Mouse (Mus musculus) midbrain, postnatal 0 days (tissue): ENCODE measurements around the gene Slc28a2. TPM values are rescaled to one million over a fixed set of nuclear protein-coding genes. Genes with fewer than 3 reads are reported as not detected.
"Not testable (repeated sequence)": the region's sequence is repeated elsewhere in the genome, so short reads cannot be mapped to it uniquely, and the experiment has no call there.

Source experiments
- ATAC-seq: fragments of 200-750 bp; cut with Nextera tagmentation; 2 replicates; pipeline ENCODE4 v1.8.0; 2017; ENCODE audit warnings: moderate number of reproducible peaks, mild to moderate bottlenecking, moderate TSS enrichment, moderate library complexity; ENCODE audit not compliant: low FRiP score
- DNase-seq: peaks from one replicate; pipeline ENCODE4 v3.0.0-alpha.2; 2015; ENCODE audit warnings: low spot score
- H3K27ac ChIP-seq: fragments of 300-500 bp; sonication (generic); 2 replicates; pipeline ENCODE4 v1.5.1; 2014; ENCODE audit warnings: low read depth, mild to moderate bottlenecking, low read length, mixed read lengths
- H3K27me3 ChIP-seq: fragments of 300-500 bp; sonication (generic); 2 replicates; pipeline ENCODE4 v1.6.1; 2014; ENCODE audit warnings: low read length, control low read depth, mixed read lengths; ENCODE audit not compliant: insufficient read depth
- H3K36me3 ChIP-seq: fragments of 300-500 bp; sonication (generic); 2 replicates; pipeline ENCODE4 v1.6.1; 2014; ENCODE audit warnings: low read length, control low read depth, mixed read lengths; ENCODE audit not compliant: insufficient read depth
- H3K4me1 ChIP-seq: fragments of 300-500 bp; sonication (generic); 2 replicates; pipeline ENCODE4 v1.6.1; 2014; ENCODE audit warnings: mild to moderate bottlenecking, control low read depth, antibody characterized with exemption, low read length, mixed read lengths; ENCODE audit not compliant: insufficient read depth
- H3K4me2 ChIP-seq: fragments of 300-500 bp; sonication (generic); 2 replicates; pipeline ENCODE4 v1.6.1; 2014; ENCODE audit warnings: low read depth, mild to moderate bottlenecking, low read length, mixed read lengths; ENCODE audit not compliant: poor library complexity, severe bottlenecking
- H3K4me3 ChIP-seq: fragments of 300-500 bp; sonication (generic); 2 replicates; pipeline ENCODE4 v1.5.1; 2014; ENCODE audit warnings: low read depth, mild to moderate bottlenecking, low read length, moderate library complexity
- H3K9ac ChIP-seq: fragments of 300-500 bp; sonication (generic); replicated peaks from 2 replicates; pipeline ENCODE4 v1.6.1; 2014; ENCODE audit warnings: mild to moderate bottlenecking, low read length, moderate library complexity, mixed read lengths; ENCODE audit not compliant: poor library complexity, severe bottlenecking
- H3K9me3 ChIP-seq: fragments of 300-500 bp; sonication (generic); 2 replicates; pipeline ENCODE4 v1.6.1; 2016; ENCODE audit warnings: low read length, control low read depth
- CTCF ChIP-seq: IDR thresholded peaks from 2 replicates; pipeline ENCODE4 v1.5.1; 2016; ENCODE audit warnings: antibody characterized with exemption, mild to moderate bottlenecking
- WGBS: fragments of 180-500 bp; shearing (Covaris S2); extraction: QIAGEN DNeasy Blood & Tissue Kit; methylation state at CpG from one replicate; pipeline ENCODE4 v1.1.7; 2014; 5-methylcytosine and 5-hydroxymethylcytosine counted together
- polyA plus RNA-seq: library from polyadenylated mRNA; unstranded; fragments of >200 nt; fragmentation: Nextera tagmentation; extraction: Ambion mirVana; gene quantifications from 2 replicates; pipeline ENCODE4 v1.2.1, GENCODE M21; 2015
- total RNA-seq: library from RNA; depleted of rRNA; stranded (reverse); fragments of >200 nt; gene quantifications from 2 replicates; pipeline ENCODE4 v1.2.3, GENCODE M21; 2014

The Slc28a2 gene
- total and polyA plus RNA-seq, 2 experiments from 2014 or later: 0.10 TPM; not detected in 1

DNA sequence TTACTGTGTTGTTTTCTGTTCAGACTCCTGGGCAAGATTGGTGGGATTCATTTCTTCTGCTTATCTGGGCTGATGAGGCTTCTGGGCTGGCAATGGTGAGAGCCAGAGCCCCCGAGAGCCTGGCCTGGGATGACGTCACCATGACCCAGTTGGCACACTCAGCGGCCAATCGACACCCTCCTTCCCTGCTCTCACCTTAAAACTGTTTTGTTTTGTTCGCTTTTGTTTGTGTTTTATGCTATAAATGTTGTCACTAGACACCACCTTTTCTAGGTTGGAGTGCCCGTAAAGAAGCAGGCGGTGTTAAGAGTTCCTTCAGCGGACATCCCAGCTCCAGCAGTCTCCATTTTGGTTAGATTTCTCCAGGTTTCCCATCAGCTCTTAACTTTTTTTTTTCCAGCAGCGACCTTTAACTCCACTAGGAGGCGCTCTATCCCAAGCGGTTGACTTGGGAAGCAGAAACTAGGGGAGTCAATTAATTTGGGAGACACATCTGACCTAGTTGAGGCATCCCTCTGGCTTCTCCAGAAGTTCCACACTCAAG lies 45.4 kb upstream of the Slc28a2 start:
- peak; percentile 86 for TF ChIP-seq CTCF
- WGBS: 5% methylated on average over 11 of the region's 11 CpGs
- H3K4me1 ChIP-seq: no peaks in the 10 kb centered on the region
- ATAC-seq (no peak), DNase-seq (peak; percentile 79)
- 0 out of 2 replicates have a peak overlapping the region, but pooled peaks have one; percentile 24 for H3K9ac ChIP-seq
- H3K27me3 ChIP-seq: no peaks in the 10 kb centered on the region
- H3K27ac ChIP-seq: no peak overlapping the region
- no peaks in the 10 kb centered on the region for H3K9me3 ChIP-seq
- peak overlapping the region; percentile 24 for H3K4me2 ChIP-seq
- H3K4me3 ChIP-seq: peak overlapping the region; percentile 20
- H3K36me3 ChIP-seq: no peaks in the 10 kb centered on the region

DNA sequence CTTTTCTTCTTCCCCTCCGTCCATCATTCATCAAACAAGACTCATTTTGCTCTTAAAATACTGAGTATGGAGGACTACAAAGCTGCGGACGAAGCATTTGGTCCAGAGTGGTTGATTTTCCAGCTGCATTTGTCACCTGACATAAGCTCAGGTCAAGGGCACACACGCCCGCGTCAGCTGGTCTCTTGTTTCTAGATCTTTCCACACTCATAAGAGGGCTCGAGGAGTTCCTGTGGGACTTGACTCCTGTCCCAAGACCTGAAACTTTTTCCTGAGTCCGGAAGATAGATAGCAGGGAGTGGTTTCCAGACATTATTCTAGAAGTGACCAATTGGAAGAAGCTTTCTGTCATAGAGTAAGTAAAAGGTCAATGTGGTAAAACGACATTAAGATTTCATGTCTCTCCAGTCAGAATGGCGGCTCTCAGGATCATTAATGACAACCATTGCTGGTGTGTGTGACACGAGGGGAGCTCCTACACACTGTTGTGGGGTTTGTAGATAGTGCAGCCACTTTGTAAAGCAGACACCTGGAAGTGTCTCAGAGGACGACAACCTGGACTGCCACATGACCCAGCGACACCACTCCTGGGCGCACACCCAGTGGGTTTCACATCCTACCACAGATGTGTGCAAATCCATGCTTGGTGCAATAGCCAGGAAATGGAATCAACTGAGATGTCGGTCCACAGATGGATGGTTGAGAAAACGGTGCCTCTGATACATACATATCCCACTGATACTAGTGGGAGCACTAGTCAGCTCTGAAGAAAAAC lies 44.8 kb upstream of the Slc28a2 start:
- H3K27me3 ChIP-seq: no peaks in the 10 kb centered on the region
- WGBS: 79% methylated on average over 16 of the region's 16 CpGs
- H3K9me3 ChIP-seq: no peaks in the 10 kb centered on the region
- no peak for ATAC-seq
- no peak overlapping the region for H3K27ac ChIP-seq
- H3K4me2 ChIP-seq: no peak overlapping the region
- no peak overlapping the region for H3K9ac ChIP-seq
- H3K4me1 ChIP-seq: no peaks in the 10 kb centered on the region
- H3K4me3 ChIP-seq: no peak overlapping the region
- no peak for DNase-seq
- no peak for TF ChIP-seq CTCF
- no peaks in the 10 kb centered on the region for H3K36me3 ChIP-seq

DNA sequence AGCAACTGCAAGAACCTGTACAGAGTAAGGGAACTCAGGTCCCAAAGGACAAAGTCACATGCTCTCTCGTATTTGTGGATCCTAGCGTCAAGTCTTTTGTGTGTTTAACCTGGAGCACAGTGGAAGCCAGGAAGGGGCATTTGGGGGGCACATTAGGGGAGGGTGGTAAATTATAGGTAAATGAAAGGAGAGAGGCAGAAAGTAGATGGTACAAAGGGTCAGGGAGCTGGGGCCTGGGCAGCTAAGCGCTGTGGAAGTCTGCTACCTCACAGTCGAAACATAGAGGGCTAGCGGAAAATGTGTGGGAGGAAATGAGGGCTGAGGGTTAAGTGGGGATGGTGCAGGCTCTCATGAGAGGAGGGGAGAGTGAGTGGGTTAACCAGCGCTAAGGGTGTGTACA lies 44.2 kb upstream of the Slc28a2 start:
- H3K36me3 ChIP-seq: no peaks in the 10 kb centered on the region
- no peak for TF ChIP-seq CTCF
- ATAC-seq (no peak), DNase-seq (no peak)
- no peak overlapping the region for H3K27ac ChIP-seq
- H3K4me3 ChIP-seq: no peak overlapping the region
- no peak overlapping the region for H3K4me2 ChIP-seq
- H3K9me3 ChIP-seq: no peaks in the 10 kb centered on the region
- no peaks in the 10 kb centered on the region for H3K4me1 ChIP-seq
- WGBS: 89% methylated on average over 6 of the region's 6 CpGs
- no peak overlapping the region for H3K9ac ChIP-seq
- no peaks in the 10 kb centered on the region for H3K27me3 ChIP-seq

DNA sequence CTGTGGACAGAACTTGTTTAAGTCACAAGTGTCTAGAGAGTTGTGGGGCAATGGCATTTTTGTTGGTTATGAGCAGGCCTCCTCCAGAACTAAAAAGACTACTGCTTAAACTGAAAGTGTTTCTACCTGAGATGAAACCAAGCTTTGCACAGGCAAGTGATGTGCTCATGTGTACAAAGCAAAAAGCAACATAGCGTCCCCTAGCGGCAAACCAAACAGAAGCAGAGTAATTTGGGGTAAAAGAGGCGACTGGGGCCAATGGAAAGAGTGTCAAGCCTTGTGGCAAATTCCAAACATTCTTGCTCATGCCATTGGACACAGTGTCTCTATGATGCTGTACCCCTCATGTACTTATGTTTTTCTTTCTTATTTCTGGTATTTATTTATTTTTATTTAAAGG lies 41.2 kb upstream of the Slc28a2 start:
- Histone ChIP-seq H3K36me3 (no peaks in the 10 kb centered on the region), H3K4me2 (no peak overlapping the region), H3K4me1 (no peaks in the 10 kb centered on the region), H3K27me3 (no peaks in the 10 kb centered on the region), H3K4me3 (no peak overlapping the region), H3K9ac (no peak overlapping the region), H3K9me3 (no peaks in the 10 kb centered on the region), H3K27ac (no peak overlapping the region)
- DNase-seq: no peak
- TF ChIP-seq CTCF: 0 out of 2 replicates have a peak, but pooled peaks have one; percentile 6
- WGBS: 48% methylated on average over 3 of the region's 3 CpGs
- no peak for ATAC-seq

DNA sequence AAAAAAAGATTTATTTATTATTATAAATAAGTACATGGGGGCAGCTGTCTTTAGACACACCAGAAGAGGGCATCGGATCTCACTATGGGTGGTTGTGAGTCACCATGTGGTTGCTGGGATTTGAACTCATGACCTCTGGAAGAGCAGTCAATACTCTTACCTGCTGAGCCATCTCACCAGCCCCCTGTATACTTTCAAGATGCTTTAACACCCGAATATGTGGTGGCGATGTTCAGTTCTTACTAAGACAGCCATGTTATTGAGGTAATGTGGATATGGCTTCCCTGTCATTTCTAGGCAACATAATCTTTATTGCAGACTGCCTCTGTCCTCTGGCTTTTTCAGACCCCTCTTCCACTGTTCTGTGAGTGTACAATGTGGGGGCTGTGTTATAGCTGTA lies 39.1 kb upstream of the Slc28a2 start:
- not testable (repeated sequence) for DNase-seq, H3K4me1 ChIP-seq, ATAC-seq, H3K27ac ChIP-seq, H3K27me3 ChIP-seq, H3K4me3 ChIP-seq, H3K9me3 ChIP-seq, H3K9ac ChIP-seq, H3K36me3 ChIP-seq, H3K4me2 ChIP-seq
- WGBS: 91% methylated on average over 3 of the region's 3 CpGs

DNA sequence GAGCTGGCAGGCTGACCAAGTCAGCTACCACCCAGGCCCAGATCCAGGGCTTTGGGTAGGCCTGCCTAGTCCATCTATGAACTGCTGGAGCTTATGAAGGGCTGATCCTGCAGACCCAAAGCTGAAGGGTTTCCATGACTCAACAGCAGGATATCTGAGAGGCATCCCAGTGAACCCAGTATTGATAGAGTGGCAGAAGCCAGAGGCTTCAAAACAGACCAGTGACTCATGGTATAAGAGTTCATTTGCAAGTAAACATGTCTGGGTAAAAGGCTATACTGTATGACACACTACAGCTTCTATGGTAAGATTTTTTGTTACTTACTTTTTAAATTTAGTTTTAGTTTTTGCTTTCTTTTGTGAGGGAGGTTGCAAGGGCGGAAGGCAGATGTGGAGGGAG lies 30.1 kb upstream of the Slc28a2 start:
- H3K4me1 ChIP-seq: no peaks in the 10 kb centered on the region
- no peaks in the 10 kb centered on the region for H3K27me3 ChIP-seq
- H3K9ac ChIP-seq: no peak overlapping the region
- H3K4me2 ChIP-seq: no peak overlapping the region
- no peak for ATAC-seq
- H3K36me3 ChIP-seq: no peaks in the 10 kb centered on the region
- H3K4me3 ChIP-seq: no peak overlapping the region
- WGBS: 88% methylated on average over 1 of the region's 1 CpGs
- H3K9me3 ChIP-seq: no peaks in the 10 kb centered on the region
- no peak for TF ChIP-seq CTCF
- no peak for DNase-seq
- no peak overlapping the region for H3K27ac ChIP-seq
